Mouse (Mus musculus) liver, adult 2 months (tissue): ENCODE data around the gene Atp5g2. TPM values are rescaled to one million over a fixed set of nuclear protein-coding genes. Genes with fewer than 3 reads are reported as not detected.

Experiments used
- DNase-seq: peaks from one replicate; pipeline ENCODE4 v3.0.0-alpha.2; 2011; ENCODE audit warnings: low read depth, low spot score; ENCODE audit errors: extremely low read depth
- H3K27ac ChIP-seq: fragments of 200-500 bp; replicated peaks from 2 replicates; pipeline ENCODE4 v1.5.1; 2012; ENCODE audit warnings: low read depth, mild to moderate bottlenecking, control low read depth, inconsistent platforms, low read length; ENCODE audit not compliant: insufficient read depth
- H3K27me3 ChIP-seq: fragments of 200-500 bp; 2 replicates; pipeline ENCODE4 v1.6.1; 2012; ENCODE audit warnings: mild to moderate bottlenecking, moderate library complexity, low read length, inconsistent platforms; ENCODE audit not compliant: control insufficient read depth, insufficient read depth
- H3K36me3 ChIP-seq: fragments of 200-500 bp; 2 replicates; pipeline ENCODE4 v1.6.1; 2012; ENCODE audit warnings: low read length, inconsistent platforms; ENCODE audit not compliant: control insufficient read depth, insufficient read depth
- H3K4me1 ChIP-seq: fragments of 200-500 bp; 2 replicates; pipeline ENCODE4 v1.6.1; 2011; ENCODE audit warnings: low read length; ENCODE audit not compliant: control insufficient read depth, insufficient read depth
- H3K4me3 ChIP-seq: fragments of 200-500 bp; 2 replicates; pipeline ENCODE4 v1.5.1; 2011; ENCODE audit warnings: low read depth, mild to moderate bottlenecking, control low read depth, low read length, moderate library complexity; ENCODE audit not compliant: insufficient read depth
- H3K79me2 ChIP-seq: fragments of 200-500 bp; 2 replicates; pipeline ENCODE4 v1.6.1; 2012; ENCODE audit warnings: inconsistent platforms, mild to moderate bottlenecking, low read length, moderate library complexity; ENCODE audit not compliant: control insufficient read depth, insufficient read depth
- H3K9ac ChIP-seq: fragments of 200-500 bp; 2 replicates; pipeline ENCODE4 v1.6.1; 2012; ENCODE audit warnings: low read depth, mild to moderate bottlenecking, control low read depth, inconsistent platforms, low read length
- CTCF ChIP-seq: fragments of 200-500 bp; IDR thresholded peaks from 2 replicates; pipeline ENCODE4 v1.5.1; 2011; ENCODE audit warnings: low read depth, low read length, control low read depth
- POLR2A ChIP-seq: fragments of 200-500 bp; IDR thresholded peaks from 2 replicates; pipeline ENCODE4 v1.6.1; 2011; ENCODE audit warnings: low read length, control low read depth; ENCODE audit not compliant: insufficient read depth; ENCODE audit errors: extremely low read depth
- WGBS: fragments of 180-500 bp; shearing (Covaris S2); methylation state at CpG from one replicate; pipeline ENCODE4 v1.1.7; 2018; 5-methylcytosine and 5-hydroxymethylcytosine counted together
- polyA plus RNA-seq: library from polyadenylated mRNA; depleted of rRNA; stranded (reverse); fragments of >200 nt; gene quantifications from 2 replicates; pipeline ENCODE4 v1.2.3, GENCODE M21; 2012
- total RNA-seq: library from RNA; depleted of rRNA; stranded (reverse); fragments of >200 nt; gene quantifications from 2 replicates; pipeline ENCODE4 v1.2.3, GENCODE M21; 2014

The Atp5g2 gene
- total and polyA plus RNA-seq, 2 experiments, result 149 to 342 TPM

DNA sequence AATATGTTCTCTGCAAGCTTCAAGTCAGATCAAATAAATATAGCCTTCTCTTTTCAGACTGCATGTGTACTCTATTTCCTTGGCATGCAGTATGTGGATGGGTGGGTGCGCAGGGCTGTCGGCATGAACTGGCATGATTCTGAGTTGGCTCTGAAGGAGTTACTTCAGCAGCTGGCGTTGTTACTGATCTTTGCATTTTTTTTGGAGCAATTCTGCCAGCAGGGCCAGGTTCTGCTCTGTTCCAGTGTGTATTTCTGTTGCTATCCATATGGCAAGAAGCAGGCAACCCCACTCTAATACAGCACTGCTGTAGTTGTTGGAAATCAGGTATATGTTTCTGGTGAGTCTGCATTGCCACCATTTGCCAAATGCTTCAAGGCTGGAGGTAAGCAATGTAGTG, 36.3 kb downstream of the Atp5g2 start:
- Histone ChIP-seq H3K9ac (no peak overlapping the region), H3K79me2 (no peaks in the 10 kb centered on the region), H3K27ac (no peak overlapping the region), H3K4me3 (no peak overlapping the region), H3K27me3 (no peaks in the 10 kb centered on the region), H3K36me3 (no peaks in the 10 kb centered on the region), H3K4me1 (no peaks in the 10 kb centered on the region)
- no peak for DNase-seq
- TF ChIP-seq CTCF, result no peak
- TF ChIP-seq POLR2A, result no peak
- WGBS, result 90% methylated on average over 3 of the region's 3 CpGs

GRCm38 (mm10) chr15:102634684-102635083, 37.5 kb downstream of the Atp5g2 start:
- H3K27me3 ChIP-seq, result no peaks in the 10 kb centered on the region
- WGBS, result 91% methylated on average over 8 of the region's 8 CpGs
- no peak for DNase-seq

GRCm38 (mm10) chr15:102625687-102626055, 46.5 kb downstream of the Atp5g2 start:
- Histone ChIP-seq H3K79me2 (peaks cover 14% of the 10 kb centered on the region; the same call in 1 of the 2 replicates), H3K9ac (peak overlapping the region; percentile 72), H3K27ac (peak overlapping the region; percentile 84), H3K4me1 (peaks cover 13% of the 10 kb centered on the region), H3K36me3 (0 out of 2 replicates have a peak, but pooled peaks cover 2% of the 10 kb centered on the region), H3K27me3 (no peaks in the 10 kb centered on the region), H3K4me3 (peak overlapping the region; percentile 85)
- no peak for TF ChIP-seq POLR2A
- TF ChIP-seq CTCF, result no peak
- WGBS, result under 1% methylated on average over 18 of the region's 18 CpGs
- DNase-seq, result no peak

More at GRCm38 (mm10) chr15:102634684-102635083, 37.5 kb downstream of the Atp5g2 start:
- no peak for TF ChIP-seq CTCF
- TF ChIP-seq POLR2A, result no peak
- Histone ChIP-seq H3K4me1 (no peaks in the 10 kb centered on the region), H3K36me3 (no peaks in the 10 kb centered on the region), H3K79me2 (no peaks in the 10 kb centered on the region), H3K27ac (no peak overlapping the region), H3K9ac (no peak overlapping the region), H3K4me3 (no peak overlapping the region)

DNA sequence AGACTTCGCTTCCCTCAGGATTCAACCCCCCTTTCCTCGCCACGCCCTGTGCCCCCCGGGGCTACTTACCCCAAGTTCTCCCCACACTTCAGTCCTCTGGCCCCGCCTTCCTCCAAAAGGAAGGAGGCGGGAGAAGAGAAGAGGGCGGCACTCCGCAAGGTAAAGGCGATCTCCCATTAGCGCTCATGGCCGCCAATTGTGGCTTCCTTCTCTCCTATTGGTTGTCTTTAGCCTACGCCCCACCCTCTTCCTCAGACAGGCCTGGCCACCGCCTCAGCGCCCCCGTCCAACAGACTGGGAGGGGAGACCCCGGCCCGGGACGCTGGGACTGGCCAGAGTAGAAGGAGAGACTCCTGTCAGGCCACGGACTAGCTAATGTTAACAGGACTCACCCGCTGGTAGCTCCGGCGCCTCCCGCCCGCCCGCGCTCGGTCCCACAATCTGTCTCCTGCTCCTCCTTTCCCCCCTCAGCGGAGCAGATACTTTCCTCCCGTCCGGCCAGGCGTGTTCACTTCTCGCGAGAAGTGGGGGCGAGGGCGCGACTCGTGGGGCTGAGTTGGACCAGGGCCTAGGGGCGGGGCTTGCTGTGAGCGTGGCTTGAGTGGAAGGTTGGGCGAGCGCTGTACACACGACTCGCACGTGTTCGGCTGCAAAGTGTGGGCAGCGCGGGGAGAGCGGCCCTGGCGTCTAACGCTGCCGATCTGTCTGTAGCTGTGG, 47.0 kb downstream of the Atp5g2 start, which contains the start of the genes Gm28047 and Atf7:
Gene Gm28047 (minus strand): TSS at position 98 of the 717 bp plus-strand sequence.
Gene Atf7 (minus strand): TSS at position 495 of the 717 bp plus-strand sequence.
- peak within 1 kb of the TSS; percentile 91 for H3K9ac ChIP-seq
- TF ChIP-seq POLR2A (peak; percentile 46; the same call in 1 of the 2 replicates), CTCF (no peak)
- H3K27me3 ChIP-seq, result no peaks in the 10 kb centered on the region
- peaks cover 13% of the 10 kb centered on the region for H3K4me1 ChIP-seq
- 0 out of 2 replicates have a peak, but pooled peaks cover 2% of the 10 kb centered on the region for H3K36me3 ChIP-seq
- WGBS, result under 1% methylated on average over 51 of the region's 51 CpGs
- DNase-seq, result peak; percentile 95
- H3K27ac ChIP-seq, result peak within 1 kb of the TSS; percentile 93
- peaks cover 18% of the 10 kb centered on the region; the same call in 1 of the 2 replicates for H3K79me2 ChIP-seq
- H3K4me3 ChIP-seq, result peak within 1 kb of the TSS; percentile 85

DNA sequence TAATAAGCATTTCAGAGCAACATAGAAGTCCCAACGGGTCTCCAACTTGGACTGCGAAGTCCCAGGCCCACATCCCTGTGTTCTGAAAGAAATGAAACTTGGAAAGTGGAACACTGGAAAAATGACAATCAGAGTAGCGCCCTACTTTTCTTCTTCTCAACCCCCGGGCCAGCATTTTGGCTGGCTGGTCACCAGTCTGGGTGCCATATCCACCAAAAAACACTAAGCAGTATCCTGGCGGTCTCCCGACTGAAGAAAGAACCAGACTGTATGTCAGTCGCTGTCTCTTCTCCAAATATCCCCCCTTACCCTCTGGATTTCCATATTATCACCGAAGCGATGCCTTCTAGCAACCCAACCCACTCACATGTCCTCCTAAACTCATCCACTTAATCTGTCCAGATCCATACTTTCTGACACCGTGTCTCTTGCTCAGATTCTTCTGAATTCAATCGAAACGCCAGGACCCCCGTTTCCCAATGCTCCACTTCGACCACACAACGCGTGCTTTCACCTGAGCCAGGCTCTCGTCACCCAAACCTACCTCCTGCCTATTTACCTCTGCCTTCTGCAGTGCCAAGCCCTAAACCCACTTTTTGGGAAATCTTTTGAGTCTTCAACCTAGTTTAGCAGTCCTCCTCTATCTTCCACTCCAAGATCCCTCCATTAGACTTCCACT, 47.7 kb downstream of the Atp5g2 start:
- peak overlapping the region; percentile 77 for H3K9ac ChIP-seq
- no peak for TF ChIP-seq POLR2A
- TF ChIP-seq CTCF, result no peak
- 1% methylated on average over 17 of the region's 17 CpGs for WGBS
- 0 out of 2 replicates have a peak, but pooled peaks cover 2% of the 10 kb centered on the region for H3K36me3 ChIP-seq
- peak overlapping the region; percentile 85 for H3K4me3 ChIP-seq
- no peak for DNase-seq
- H3K27me3 ChIP-seq, result no peaks in the 10 kb centered on the region
- peaks cover 21% of the 10 kb centered on the region; the same call in 1 of the 2 replicates for H3K79me2 ChIP-seq
- H3K4me1 ChIP-seq, result peaks cover 13% of the 10 kb centered on the region
- peak overlapping the region; percentile 82 for H3K27ac ChIP-seq
